Mouse (Mus musculus) heart, embryonic 11.5 days (tissue): ENCODE measurements around the gene Rnf41. TPM values are rescaled to one million over a fixed set of nuclear protein-coding genes. Genes with fewer than 3 reads are reported as not detected.
A peak's percentile ranks its signal among the peaks of the same experiment; 100 is the strongest.

ENCODE experiments used
- ATAC-seq: fragments of 200-750 bp; cut with Nextera tagmentation; replicated peaks from 2 replicates; pipeline ENCODE4 v1.8.0; 2017; ENCODE audit warnings: moderate library complexity; ENCODE audit not compliant: insufficient number of reproducible peaks, low FRiP score, low TSS enrichment
- H3K27ac ChIP-seq: fragments of 300-500 bp; sonication (generic); 2 replicates; pipeline ENCODE4 v1.5.1; 2014; ENCODE audit warnings: mild to moderate bottlenecking, low read depth, low read length
- H3K27me3 ChIP-seq: fragments of 300-500 bp; sonication (generic); 2 replicates; pipeline ENCODE4 v1.6.1; 2014; ENCODE audit warnings: mild to moderate bottlenecking, low read length, mixed read lengths; ENCODE audit not compliant: control insufficient read depth, insufficient read depth
- H3K36me3 ChIP-seq: fragments of 300-500 bp; sonication (generic); 2 replicates; pipeline ENCODE4 v1.6.1; 2014; ENCODE audit warnings: mild to moderate bottlenecking, low read length, moderate library complexity, mixed read lengths; ENCODE audit not compliant: control insufficient read depth, insufficient read depth
- H3K4me1 ChIP-seq: fragments of 300-500 bp; sonication (generic); 2 replicates; pipeline ENCODE4 v1.6.1; 2014; ENCODE audit warnings: low read length; ENCODE audit not compliant: control insufficient read depth, insufficient read depth
- H3K4me2 ChIP-seq: fragments of 300-500 bp; sonication (generic); 2 replicates; pipeline ENCODE4 v1.6.1; 2014; ENCODE audit warnings: mild to moderate bottlenecking, moderate library complexity
- H3K4me3 ChIP-seq: fragments of 300-500 bp; sonication (generic); 2 replicates; pipeline ENCODE4 v1.5.1; 2014; ENCODE audit warnings: low read depth, low read length
- H3K9ac ChIP-seq: fragments of 300-500 bp; sonication (generic); 2 replicates; pipeline ENCODE4 v1.6.1; 2014; ENCODE audit warnings: mild to moderate bottlenecking, low read depth, low read length, moderate library complexity
- H3K9me3 ChIP-seq: fragments of 300-500 bp; sonication (generic); replicated peaks from 2 replicates; pipeline ENCODE4 v1.6.1; 2016; ENCODE audit warnings: low read length; ENCODE audit not compliant: control insufficient read depth
- WGBS: fragments of 180-500 bp; shearing (Covaris S2); extraction: QIAGEN DNeasy Blood & Tissue Kit; methylation state at CpG from one replicate; pipeline ENCODE4 v1.1.7; 2014; ENCODE audit not compliant: insufficient replicate concordance; 5-methylcytosine and 5-hydroxymethylcytosine counted together
- polyA plus RNA-seq: library from polyadenylated mRNA; unstranded; fragments of >200 nt; fragmentation: Nextera tagmentation; extraction: Ambion mirVana; gene quantifications from 2 replicates; pipeline ENCODE4 v1.2.1, GENCODE M21; 2014

Gene Rnf41
- polyA plus RNA-seq, 1 experiment from 2014 or later: 24.5 TPM

DNA sequence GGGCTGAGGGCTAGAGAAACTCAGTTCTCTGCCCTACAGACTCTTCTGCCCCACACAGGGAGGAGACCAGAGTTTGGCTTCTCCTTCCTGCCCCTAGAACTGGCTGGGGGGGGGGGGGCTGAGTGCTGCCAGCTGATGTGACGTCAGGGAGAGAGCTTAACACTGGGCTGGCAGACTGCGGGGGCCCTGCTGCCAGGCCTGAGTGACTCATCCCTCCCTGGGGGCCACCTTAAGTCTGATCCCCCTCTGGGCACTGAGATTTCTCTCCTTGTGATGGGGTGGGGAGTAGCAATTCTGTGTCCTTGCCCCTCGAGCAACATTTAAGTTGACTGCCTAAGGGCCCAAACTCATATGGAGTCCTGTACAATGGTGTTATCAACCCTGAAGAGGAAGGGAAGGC is 33.0 kb upstream of the Rnf41 start:
- no peaks in the 10 kb centered on the region for H3K27me3 ChIP-seq
- peak overlapping the region; percentile 90 for H3K4me2 ChIP-seq
- peak overlapping the region; percentile 99; the same call in 1 of the 2 replicates for H3K9ac ChIP-seq
- 71% methylated on average over 3 of the region's 3 CpGs for WGBS
- H3K4me1 ChIP-seq: peaks cover 14% of the 10 kb centered on the region
- peaks cover 27% of the 10 kb centered on the region for H3K36me3 ChIP-seq
- H3K4me3 ChIP-seq: peak overlapping the region; percentile 96; the same call in 1 of the 2 replicates
- ATAC-seq: no peak
- no peak overlapping the region for H3K27ac ChIP-seq
- H3K9me3 ChIP-seq: no peaks in the 10 kb centered on the region

GRCm38 (mm10) chr10:128379260-128379659 is 32.2 kb upstream of the Rnf41 start:
- 91% methylated on average over 7 of the region's 7 CpGs for WGBS
- H3K36me3 ChIP-seq: peaks cover 33% of the 10 kb centered on the region
- no peaks in the 10 kb centered on the region for H3K9me3 ChIP-seq
- H3K4me3 ChIP-seq: no peak overlapping the region
- H3K27me3 ChIP-seq: no peaks in the 10 kb centered on the region
- H3K4me2 ChIP-seq: no peak overlapping the region
- peaks cover 14% of the 10 kb centered on the region for H3K4me1 ChIP-seq
- no peak overlapping the region for H3K9ac ChIP-seq
- no peak for ATAC-seq
- H3K27ac ChIP-seq: no peak overlapping the region

- no peaks in the 10 kb centered on the region for H3K27me3 ChIP-seq
- H3K4me1 ChIP-seq: peaks cover 14% of the 10 kb centered on the region
- ATAC-seq: no peak
- H3K9me3 ChIP-seq: no peaks in the 10 kb centered on the region
- H3K36me3 ChIP-seq: peaks cover 42% of the 10 kb centered on the region
- no peak overlapping the region for H3K4me3 ChIP-seq
- H3K27ac ChIP-seq: no peak overlapping the region
- WGBS: 84% methylated on average over 5 of the region's 5 CpGs
- no peak overlapping the region for H3K9ac ChIP-seq
- H3K4me2 ChIP-seq: no peak overlapping the region
Observed at GRCm38 (mm10) chr10:128380565-128380964, 30.9 kb upstream of the Rnf41 start.

DNA sequence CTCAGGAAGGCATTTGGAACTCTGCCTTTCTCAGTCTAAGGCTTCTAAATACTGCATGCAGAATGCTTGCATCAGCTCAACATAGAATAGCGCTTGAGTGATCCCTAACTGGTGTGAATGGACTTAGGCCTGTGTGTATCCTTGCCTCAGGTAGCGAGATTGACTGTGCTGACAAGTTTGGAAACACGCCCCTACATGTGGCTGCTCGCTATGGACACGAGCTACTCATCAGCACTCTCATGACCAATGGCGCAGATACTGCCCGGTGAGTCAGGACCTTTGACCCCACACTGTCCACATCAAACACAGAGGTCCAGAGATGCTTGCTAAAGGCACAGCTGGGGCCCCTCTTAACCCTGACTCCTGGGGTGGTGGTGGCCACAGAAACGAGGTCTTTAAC is 29.0 kb upstream of the Rnf41 start:
- H3K4me1 ChIP-seq: peaks cover 10% of the 10 kb centered on the region
- peaks cover 57% of the 10 kb centered on the region for H3K36me3 ChIP-seq
- no peak overlapping the region for H3K9ac ChIP-seq
- H3K27me3 ChIP-seq: no peaks in the 10 kb centered on the region
- 90% methylated on average over 8 of the region's 8 CpGs for WGBS
- no peak overlapping the region for H3K4me3 ChIP-seq
- ATAC-seq: no peak
- no peaks in the 10 kb centered on the region for H3K9me3 ChIP-seq
- H3K4me2 ChIP-seq: no peak overlapping the region
- no peak overlapping the region for H3K27ac ChIP-seq

DNA sequence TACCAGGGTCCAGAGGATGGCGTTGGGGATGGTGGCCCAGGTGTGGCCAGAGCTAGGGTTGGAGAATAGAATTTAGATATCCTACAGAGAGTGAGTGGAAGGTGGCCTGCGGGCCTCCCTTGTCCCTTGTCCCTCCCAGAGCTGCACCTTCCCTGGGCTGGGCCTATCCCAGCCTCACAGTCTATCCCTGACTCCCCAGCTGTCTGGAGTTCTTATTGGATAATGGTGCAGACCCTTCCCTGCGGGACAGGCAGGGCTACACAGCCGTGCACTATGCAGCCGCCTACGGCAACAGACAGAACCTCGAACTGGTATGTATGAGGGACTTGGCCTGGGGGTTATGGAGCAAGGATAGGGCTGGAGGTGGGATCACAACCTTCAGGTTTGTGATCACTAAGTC is 25.6 kb upstream of the Rnf41 start:
- H3K4me1 ChIP-seq: peaks cover 2% of the 10 kb centered on the region; the same call in 1 of the 2 replicates
- no peak overlapping the region for H3K4me2 ChIP-seq
- H3K27ac ChIP-seq: no peak overlapping the region
- no peaks in the 10 kb centered on the region for H3K27me3 ChIP-seq
- H3K9me3 ChIP-seq: no peaks in the 10 kb centered on the region
- peaks cover 76% of the 10 kb centered on the region for H3K36me3 ChIP-seq
- no peak for ATAC-seq
- H3K4me3 ChIP-seq: no peak overlapping the region
- no peak overlapping the region for H3K9ac ChIP-seq
- WGBS: 87% methylated on average over 7 of the region's 7 CpGs

DNA sequence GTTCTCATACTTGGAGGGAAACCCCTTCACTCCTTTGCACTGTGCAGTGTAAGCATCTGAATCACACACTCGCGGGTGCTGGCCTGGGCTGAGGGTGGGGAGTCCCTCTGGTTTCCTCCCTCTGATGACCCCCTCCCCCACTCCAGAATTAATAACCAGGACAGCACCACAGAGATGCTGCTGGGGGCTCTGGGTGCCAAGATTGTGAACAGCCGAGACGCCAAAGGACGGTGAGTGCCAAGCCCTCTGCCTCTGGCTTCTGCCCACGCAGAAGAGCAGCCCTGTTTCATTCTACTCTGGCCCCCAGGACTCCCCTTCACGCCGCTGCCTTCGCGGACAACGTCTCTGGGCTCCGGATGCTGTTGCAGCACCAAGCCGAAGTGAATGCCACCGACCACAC is 22.5 kb upstream of the Rnf41 start:
- 88% methylated on average over 14 of the region's 14 CpGs for WGBS

DNA sequence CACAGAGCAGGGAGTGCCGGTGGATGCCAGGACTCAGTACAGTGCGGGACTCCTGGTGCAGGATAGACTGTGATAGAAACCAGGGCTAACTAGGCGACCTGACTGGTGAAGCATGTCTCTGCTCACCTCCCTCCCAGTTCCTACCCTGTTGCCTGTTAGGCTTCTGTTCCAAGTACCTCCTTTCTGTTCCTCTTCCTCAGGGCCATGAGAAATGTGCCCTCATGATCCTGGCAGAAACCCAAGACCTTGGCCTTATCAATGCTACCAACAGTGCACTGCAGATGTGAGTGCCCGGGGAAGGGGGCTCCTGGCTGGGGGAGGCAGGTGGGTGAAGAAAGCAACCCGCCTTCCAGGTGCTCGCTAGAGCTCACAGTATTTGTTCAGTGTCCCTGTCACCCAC is 21.9 kb upstream of the Rnf41 start:
- Histone ChIP-seq H3K36me3 (peaks cover 66% of the 10 kb centered on the region), H3K4me3 (no peak overlapping the region), H3K4me2 (no peak overlapping the region), H3K9ac (no peak overlapping the region), H3K27ac (no peak overlapping the region), H3K27me3 (no peaks in the 10 kb centered on the region), H3K9me3 (no peaks in the 10 kb centered on the region), H3K4me1 (peaks cover 2% of the 10 kb centered on the region; the same call in 1 of the 2 replicates)
- ATAC-seq: no peak
- WGBS: 77% methylated on average over 6 of the region's 6 CpGs

More for the DNA sequence above, 22.5 kb upstream of the Rnf41 start:
- Histone ChIP-seq H3K4me2 (no peak overlapping the region), H3K9me3 (no peaks in the 10 kb centered on the region), H3K27me3 (no peaks in the 10 kb centered on the region), H3K4me1 (peaks cover 2% of the 10 kb centered on the region; the same call in 1 of the 2 replicates), H3K36me3 (peaks cover 69% of the 10 kb centered on the region), H3K9ac (no peak overlapping the region), H3K27ac (no peak overlapping the region), H3K4me3 (no peak overlapping the region)
- no peak for ATAC-seq

DNA sequence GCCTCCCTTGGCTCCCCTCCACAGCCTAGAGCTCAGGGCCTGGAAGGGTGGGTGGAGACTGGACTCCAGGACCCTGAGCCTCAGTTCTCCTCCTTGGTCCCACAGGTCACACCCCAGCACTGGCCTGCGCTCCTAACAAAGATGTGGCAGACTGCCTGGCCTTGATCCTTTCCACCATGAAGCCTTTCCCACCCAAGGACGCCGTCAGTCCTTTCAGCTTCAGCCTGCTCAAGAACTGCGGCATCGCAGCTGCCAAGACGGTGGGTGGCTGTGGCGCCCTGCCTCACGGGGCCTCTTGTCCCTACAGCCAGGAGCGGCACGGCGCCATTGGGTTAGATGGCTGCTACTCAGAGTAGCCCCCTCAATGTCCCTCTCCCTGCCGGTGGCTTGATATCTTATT is 21.1 kb upstream of the Rnf41 start:
- H3K4me2 ChIP-seq: no peak overlapping the region
- 91% methylated on average over 12 of the region's 12 CpGs for WGBS
- H3K4me1 ChIP-seq: peaks cover 2% of the 10 kb centered on the region; the same call in 1 of the 2 replicates
- no peaks in the 10 kb centered on the region for H3K9me3 ChIP-seq
- no peak overlapping the region for H3K9ac ChIP-seq
- no peak for ATAC-seq
- H3K27me3 ChIP-seq: no peaks in the 10 kb centered on the region
- H3K4me3 ChIP-seq: no peak overlapping the region
- no peak overlapping the region for H3K27ac ChIP-seq
- H3K36me3 ChIP-seq: peaks cover 59% of the 10 kb centered on the region

GRCm38 (mm10) chr10:128391850-128392249 is 19.6 kb upstream of the Rnf41 start:
- H3K36me3 ChIP-seq: peaks cover 50% of the 10 kb centered on the region

More at GRCm38 (mm10) chr10:128391850-128392249, 19.6 kb upstream of the Rnf41 start:
- no peaks in the 10 kb centered on the region for H3K27me3 ChIP-seq
- no peak overlapping the region for H3K4me2 ChIP-seq
- H3K9me3 ChIP-seq: no peaks in the 10 kb centered on the region
- peaks cover 2% of the 10 kb centered on the region; the same call in 1 of the 2 replicates for H3K4me1 ChIP-seq
- H3K9ac ChIP-seq: 0 out of 2 replicates have a peak overlapping the region, but pooled peaks have one; percentile 10
- H3K4me3 ChIP-seq: no peak overlapping the region
- no peak for ATAC-seq
- no peak overlapping the region for H3K27ac ChIP-seq
- WGBS: 55% methylated on average over 6 of the region's 6 CpGs
